Mouse (Mus musculus) inflammation-experienced regulatory T-cells, adult 6 months (primary cell): Measurements from ENCODE around the gene Rasa2. TPM values are rescaled to one million over a fixed set of nuclear protein-coding genes. Genes with fewer than 3 reads are reported as not detected.
A peak's percentile ranks its signal among the peaks of the same experiment; 100 is the strongest.
"Not testable (repeated sequence)": the region's sequence is repeated elsewhere in the genome, so short reads cannot be mapped to it uniquely, and the experiment has no call there.

Experiments
- ATAC-seq: one replicate; pipeline ENCODE4 v1.8.0; 2017
- polyA plus RNA-seq, 3 experiments: library from polyadenylated mRNA; unstranded; fragments of 100-300 nt; shearing (Covaris generic); gene quantifications; one replicate each; pipeline ENCODE4 v1.2.1; 2017

Gene Rasa2
- polyA plus RNA-seq, 3 experiments from 2014 or later, result 31.5 to 41.1 (median 34.3) TPM

- ATAC-seq, result no peak
These were observed 106.4 kb downstream of the Rasa2 start, which contains the start of gene Gm28729 for GRCm38 (mm10) chr9:96524972-96525506. TSS of gene Gm28729 (minus strand) at chr9:96525264.

- no peak for ATAC-seq
These were observed 108.3 kb downstream of the Rasa2 start for GRCm38 (mm10) chr9:96523148-96523547.

GRCm38 (mm10) chr9:96521574-96521973 lies 109.8 kb downstream of the Rasa2 start:
- not testable (repeated sequence) for ATAC-seq

GRCm38 (mm10) chr9:96517429-96517828 lies 114.0 kb downstream of the Rasa2 start:
- no peak for ATAC-seq

GRCm38 (mm10) chr9:96516806-96517205 lies 114.6 kb downstream of the Rasa2 start:
- ATAC-seq, result no peak

- ATAC-seq, result no peak
These were observed 115.7 kb downstream of the Rasa2 start for GRCm38 (mm10) chr9:96515737-96516136.

GRCm38 (mm10) chr9:96514278-96514677 lies 117.1 kb downstream of the Rasa2 start:
- ATAC-seq, result no peak

- ATAC-seq, result no peak
These were observed 125.4 kb downstream of the Rasa2 start for GRCm38 (mm10) chr9:96506011-96506498.

- ATAC-seq, result no peak
These were observed 126.3 kb downstream of the Rasa2 start for GRCm38 (mm10) chr9:96505156-96505555.

GRCm38 (mm10) chr9:96504116-96504895 lies 127.1 kb downstream of the Rasa2 start:
- no peak for ATAC-seq

- ATAC-seq, result no peak
These were observed 128.4 kb downstream of the Rasa2 start for GRCm38 (mm10) chr9:96502856-96503610.

- ATAC-seq, result no peak
These were observed 130.2 kb downstream of the Rasa2 start for GRCm38 (mm10) chr9:96501217-96501616.

GRCm38 (mm10) chr9:96493212-96493611 lies 138.2 kb downstream of the Rasa2 start:
- ATAC-seq, result no peak

- peak; percentile 82 for ATAC-seq
These were observed 139.6 kb downstream of the Rasa2 start for GRCm38 (mm10) chr9:96491810-96492209.

Other genes with a start within 250 kb of the Rasa2 start
- gene Rnf7, start 152.9 kb downstream of the Rasa2 start, polyA plus RNA-seq, result 100 to 1,000 TPM in 2 of 3 experiments, 10 to 100 TPM in 1; 98.2 to 121 (median 115) TPM
- gene Gm28729, start 106.4 kb downstream of the Rasa2 start, polyA plus RNA-seq, result not detected
- gene Zbtb38, start 121.2 kb upstream of the Rasa2 start, polyA plus RNA-seq, result 10 to 100 TPM; 53.9 to 73.9 (median 69.4) TPM